Mouse (Mus musculus): ENCODE measurements around the gene Cav3. TPM values are rescaled to one million over a fixed set of nuclear protein-coding genes. Genes with fewer than 3 reads are reported as not detected.

Cav3 gene
- polyA plus RNA-seq (2012; rRNA removed) = 0.50 and 1.4 TPM in 2 replicates

DNA sequence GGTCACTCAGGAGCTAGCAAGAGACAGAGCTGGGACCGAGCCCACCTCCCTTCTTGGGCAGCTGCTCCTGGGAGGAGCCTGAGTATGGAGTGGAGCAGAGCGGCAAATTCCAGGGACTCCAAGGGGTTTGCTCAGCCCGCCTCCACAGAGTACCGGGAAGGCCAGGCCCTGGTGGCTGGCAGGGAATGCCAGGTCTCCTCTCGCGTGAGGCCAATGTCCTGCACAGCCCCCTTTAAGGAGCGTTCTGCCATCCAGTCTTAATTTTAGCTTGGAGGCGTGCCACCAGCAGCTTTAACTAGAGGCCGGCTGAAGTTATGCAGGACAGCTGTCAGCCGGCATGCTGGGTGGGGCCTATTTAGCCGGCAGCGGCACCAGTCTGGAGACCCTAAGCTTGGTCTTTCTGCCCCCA, at the start of gene Cav3:
TSS of gene Cav3 (plus strand) at position 165 of the 409 bp plus-strand sequence.
- no peak for TF ChIP-seq CTCF (conservative IDR thresholded peaks at IDR 0.05; ENCODE audit: insufficient read depth, insufficient read length, low read depth, low read length)
- TF ChIP-seq POLR2A (IDR thresholded peaks at IDR 0.05; ENCODE audit: low read depth, low read length) = no peak
- no peaks in the 10 kb centered on the region for H3K4me1 ChIP-seq (ENCODE audit: control insufficient read depth, insufficient read depth, low read length)
- 0 out of 2 replicates have a peak within 1 kb of the TSS, but pooled peaks have one; percentile 5 for H3K4me3 ChIP-seq (ENCODE audit: insufficient read depth, low read depth, low read length)
- H3K27ac ChIP-seq (ENCODE audit: insufficient read depth, low read depth, low read length) = no peak within 1 kb of the TSS
- 51% methylated on average over 12 of the region's 12 CpGs for WGBS
- H3K36me3 ChIP-seq (ENCODE audit: control insufficient read depth, insufficient read depth, low read length) = no peaks in the 10 kb centered on the region
- DNase-seq = no peak
- no peaks in the 10 kb centered on the region for H3K27me3 ChIP-seq (replicated peaks; ENCODE audit: control insufficient read depth, insufficient read depth, low read length)

DNA sequence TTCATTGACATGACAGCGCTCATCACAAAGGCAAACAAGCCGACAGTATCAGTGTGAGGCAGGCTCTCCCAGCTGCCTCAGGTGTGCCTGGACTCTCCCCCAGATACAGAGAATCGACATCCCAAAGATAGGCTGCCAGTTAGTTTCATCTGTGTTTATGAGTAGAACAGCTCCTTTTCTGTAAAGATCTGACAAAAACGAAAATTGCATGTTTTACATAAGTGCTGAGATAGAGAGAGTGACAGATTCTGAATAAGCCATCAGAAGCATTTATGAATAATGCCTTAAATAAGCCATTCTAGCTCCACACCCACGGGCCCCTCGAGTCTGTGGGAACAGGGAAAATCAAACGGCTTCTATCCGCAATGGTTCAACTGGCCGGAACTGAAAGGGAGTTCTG, 40.0 kb upstream of the Cav3 start:
- no peaks in the 10 kb centered on the region for H3K36me3 ChIP-seq (ENCODE audit: control insufficient read depth, insufficient read depth, low read length)
- no peaks in the 10 kb centered on the region for H3K4me1 ChIP-seq (ENCODE audit: control insufficient read depth, insufficient read depth, low read length)
- no peaks in the 10 kb centered on the region for H3K27me3 ChIP-seq (replicated peaks; ENCODE audit: control insufficient read depth, insufficient read depth, low read length)
- H3K4me3 ChIP-seq (ENCODE audit: insufficient read depth, low read depth, low read length) = no peak overlapping the region
- WGBS = 71% methylated on average over 9 of the region's 9 CpGs
- no peak for TF ChIP-seq POLR2A (IDR thresholded peaks at IDR 0.05; ENCODE audit: low read depth, low read length)
- no peak for TF ChIP-seq CTCF (conservative IDR thresholded peaks at IDR 0.05; ENCODE audit: insufficient read depth, insufficient read length, low read depth, low read length)
- no peak for DNase-seq
- H3K27ac ChIP-seq (ENCODE audit: insufficient read depth, low read depth, low read length) = no peak overlapping the region

DNA sequence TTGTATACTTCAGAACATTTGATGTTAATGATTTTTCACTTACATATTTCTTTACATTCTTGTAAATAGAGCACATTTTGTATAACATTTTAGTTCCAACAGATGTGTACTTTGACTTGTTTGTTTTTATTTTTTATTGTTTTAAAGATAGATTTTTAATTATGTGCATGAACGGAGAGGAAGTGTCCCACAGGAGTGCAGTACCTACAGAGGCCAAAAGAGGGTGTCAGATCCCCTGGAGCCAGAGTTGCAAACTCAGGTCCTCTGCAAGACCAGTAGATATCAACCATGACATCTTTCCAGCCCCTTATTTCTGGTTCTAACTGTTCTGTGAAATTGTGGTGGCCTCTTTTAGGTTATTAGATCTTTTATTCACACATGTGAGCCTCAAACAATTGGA, 38.4 kb upstream of the Cav3 start:
- no peaks in the 10 kb centered on the region for H3K4me1 ChIP-seq (ENCODE audit: control insufficient read depth, insufficient read depth, low read length)
- no peaks in the 10 kb centered on the region for H3K27me3 ChIP-seq (replicated peaks; ENCODE audit: control insufficient read depth, insufficient read depth, low read length)
- WGBS = 100% methylated on average over 1 of the region's 1 CpGs
- no peak for DNase-seq
- no peak overlapping the region for H3K27ac ChIP-seq (ENCODE audit: insufficient read depth, low read depth, low read length)
- H3K36me3 ChIP-seq (ENCODE audit: control insufficient read depth, insufficient read depth, low read length) = no peaks in the 10 kb centered on the region
- TF ChIP-seq POLR2A (IDR thresholded peaks at IDR 0.05; ENCODE audit: low read depth, low read length) (no peak), CTCF (conservative IDR thresholded peaks at IDR 0.05; ENCODE audit: insufficient read depth, insufficient read length, low read depth, low read length) (no peak)
- no peak overlapping the region for H3K4me3 ChIP-seq (ENCODE audit: insufficient read depth, low read depth, low read length)

DNA sequence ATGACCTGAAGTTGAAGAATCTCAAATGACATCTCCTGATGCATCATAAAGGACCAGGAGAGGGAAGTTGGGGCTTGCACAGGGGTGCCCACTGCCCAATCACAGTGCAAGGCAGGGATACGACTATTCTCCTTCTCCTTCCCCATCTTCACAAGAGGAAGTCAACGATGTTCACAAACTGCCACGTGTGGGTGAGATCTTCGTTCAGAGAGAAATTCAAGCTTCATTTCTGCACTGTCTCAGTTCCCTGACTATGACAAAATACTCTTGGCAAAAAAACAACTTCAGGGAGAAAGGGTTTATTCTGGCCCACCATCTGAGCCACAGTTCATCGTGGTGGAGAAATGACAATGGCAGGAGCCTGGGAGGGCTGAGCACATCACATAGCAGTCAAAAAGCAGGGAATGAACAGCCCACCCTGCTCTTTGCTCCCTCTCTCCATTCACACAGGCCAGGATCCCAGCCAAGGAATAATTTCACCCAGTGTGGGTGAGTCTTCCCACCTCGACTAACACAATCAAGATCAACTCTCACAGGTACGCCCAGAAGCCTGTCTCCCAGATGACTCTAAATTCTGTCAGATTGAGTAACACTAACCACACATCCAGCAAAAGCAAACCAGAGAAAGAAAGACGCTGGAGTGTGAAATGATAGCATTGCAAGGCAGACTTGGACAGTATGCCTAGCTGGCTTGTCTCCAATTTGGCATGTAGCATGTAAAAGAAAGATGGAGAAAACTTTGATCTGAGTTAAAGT, 35.4 kb upstream of the Cav3 start:
- H3K4me1 ChIP-seq (ENCODE audit: control insufficient read depth, insufficient read depth, low read length) = no peaks in the 10 kb centered on the region
- DNase-seq = no peak
- H3K4me3 ChIP-seq (ENCODE audit: insufficient read depth, low read depth, low read length) = no peak overlapping the region
- no peaks in the 10 kb centered on the region for H3K36me3 ChIP-seq (ENCODE audit: control insufficient read depth, insufficient read depth, low read length)
- 76% methylated on average over 8 of the region's 8 CpGs for WGBS
- H3K27ac ChIP-seq (ENCODE audit: insufficient read depth, low read depth, low read length) = no peak overlapping the region
- no peaks in the 10 kb centered on the region for H3K27me3 ChIP-seq (replicated peaks; ENCODE audit: control insufficient read depth, insufficient read depth, low read length)
- TF ChIP-seq POLR2A (IDR thresholded peaks at IDR 0.05; ENCODE audit: low read depth, low read length) (no peak), CTCF (conservative IDR thresholded peaks at IDR 0.05; ENCODE audit: insufficient read depth, insufficient read length, low read depth, low read length) (no peak)

DNA sequence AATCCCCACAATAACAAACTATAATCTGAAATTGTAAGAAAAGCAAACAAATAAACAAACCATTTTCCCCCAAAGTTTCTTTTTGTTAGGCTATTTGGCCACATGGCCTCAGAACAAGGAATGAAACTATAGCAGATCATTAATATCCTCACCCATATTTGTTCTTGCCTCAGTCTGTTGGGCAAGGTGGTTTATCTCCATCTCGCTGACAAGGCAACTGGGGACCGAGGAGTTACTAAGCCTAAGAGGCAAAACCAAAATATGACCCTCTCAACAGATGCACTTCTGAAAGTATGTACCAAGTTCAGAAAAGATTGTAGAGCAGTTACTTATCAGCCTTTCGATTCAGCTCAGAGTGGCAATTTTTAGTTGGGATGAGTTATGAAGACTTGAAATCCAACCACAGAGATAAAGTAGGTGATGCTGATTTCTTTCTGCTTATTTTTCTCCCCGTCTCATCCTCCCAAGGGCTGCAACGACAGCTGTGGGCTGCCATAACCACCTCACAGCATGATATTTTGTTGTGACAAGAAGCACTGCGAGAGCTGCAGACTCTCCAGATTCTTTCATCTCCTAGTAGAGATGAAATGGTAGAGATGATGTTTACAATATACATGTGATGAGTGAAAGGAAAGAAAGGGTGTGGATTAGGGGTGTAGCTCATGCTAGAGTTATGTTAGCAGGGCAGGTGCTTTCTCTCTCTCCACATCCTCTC, 33.1 kb upstream of the Cav3 start:
- DNase-seq = no peak
- 73% methylated on average over 6 of the region's 6 CpGs for WGBS
- TF ChIP-seq POLR2A (IDR thresholded peaks at IDR 0.05; ENCODE audit: low read depth, low read length) (no peak), CTCF (conservative IDR thresholded peaks at IDR 0.05; ENCODE audit: insufficient read depth, insufficient read length, low read depth, low read length) (no peak)

DNA sequence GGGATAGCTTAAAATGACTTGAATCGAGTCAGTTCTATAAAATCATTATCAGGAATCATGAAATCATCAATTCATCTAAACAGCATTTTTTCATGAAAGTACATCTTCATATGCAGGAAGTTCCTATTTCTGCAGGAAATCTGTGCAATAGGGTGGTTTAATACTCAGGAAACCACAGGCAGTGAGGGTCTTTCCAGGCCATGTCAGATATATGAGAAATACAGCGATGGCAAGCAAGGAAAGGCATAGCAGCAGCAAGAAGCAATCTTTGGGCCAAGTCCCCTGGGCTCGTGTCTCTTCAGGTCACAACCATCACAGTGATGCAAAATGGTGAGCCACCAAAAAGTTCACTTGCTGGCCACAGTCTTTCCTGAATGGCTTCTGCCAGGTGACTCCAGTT, 13.6 kb upstream of the Cav3 start:
- no peak overlapping the region for H3K4me3 ChIP-seq (ENCODE audit: insufficient read depth, low read depth, low read length)
- no peak for TF ChIP-seq POLR2A (IDR thresholded peaks at IDR 0.05; ENCODE audit: low read depth, low read length)
- no peak for TF ChIP-seq CTCF (conservative IDR thresholded peaks at IDR 0.05; ENCODE audit: insufficient read depth, insufficient read length, low read depth, low read length)
- DNase-seq = no peak
- H3K36me3 ChIP-seq (ENCODE audit: control insufficient read depth, insufficient read depth, low read length) = no peaks in the 10 kb centered on the region
- H3K27me3 ChIP-seq (replicated peaks; ENCODE audit: control insufficient read depth, insufficient read depth, low read length) = no peaks in the 10 kb centered on the region
- WGBS = 80% methylated on average over 3 of the region's 3 CpGs
- no peak overlapping the region for H3K27ac ChIP-seq (ENCODE audit: insufficient read depth, low read depth, low read length)
- no peaks in the 10 kb centered on the region for H3K4me1 ChIP-seq (ENCODE audit: control insufficient read depth, insufficient read depth, low read length)

More for the DNA sequence above, 33.1 kb upstream of the Cav3 start:
- Histone ChIP-seq H3K4me3 (ENCODE audit: insufficient read depth, low read depth, low read length) (no peak overlapping the region), H3K27me3 (replicated peaks; ENCODE audit: control insufficient read depth, insufficient read depth, low read length) (no peaks in the 10 kb centered on the region), H3K4me1 (ENCODE audit: control insufficient read depth, insufficient read depth, low read length) (no peaks in the 10 kb centered on the region), H3K27ac (ENCODE audit: insufficient read depth, low read depth, low read length) (no peak overlapping the region), H3K36me3 (ENCODE audit: control insufficient read depth, insufficient read depth, low read length) (no peaks in the 10 kb centered on the region)

DNA sequence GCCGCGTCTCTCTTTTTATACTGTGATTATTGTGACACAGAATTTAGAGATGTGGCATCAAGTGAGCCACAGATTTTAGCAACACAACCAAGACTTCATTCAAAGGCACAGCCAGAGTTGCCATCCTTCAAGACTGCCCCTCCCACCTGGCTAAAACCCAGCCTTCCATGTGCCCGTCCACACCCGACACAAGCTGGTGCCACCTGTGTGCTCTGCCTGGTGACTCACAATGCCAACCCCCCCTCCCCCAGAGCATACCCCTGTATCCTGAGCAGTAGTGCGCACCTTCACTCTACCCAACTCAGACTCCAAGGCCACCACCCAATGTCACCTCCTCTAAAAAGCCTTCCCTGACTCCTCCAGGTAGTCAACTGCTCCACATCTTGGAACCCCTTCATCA, 2.2 kb downstream of the Cav3 start:
- H3K27ac ChIP-seq (ENCODE audit: insufficient read depth, low read depth, low read length) = no peak overlapping the region
- no peaks in the 10 kb centered on the region for H3K27me3 ChIP-seq (replicated peaks; ENCODE audit: control insufficient read depth, insufficient read depth, low read length)
- H3K4me3 ChIP-seq (ENCODE audit: insufficient read depth, low read depth, low read length) = no peak overlapping the region
- no peak for DNase-seq
- H3K36me3 ChIP-seq (ENCODE audit: control insufficient read depth, insufficient read depth, low read length) = no peaks in the 10 kb centered on the region
- TF ChIP-seq POLR2A (IDR thresholded peaks at IDR 0.05; ENCODE audit: low read depth, low read length) (no peak), CTCF (conservative IDR thresholded peaks at IDR 0.05; ENCODE audit: insufficient read depth, insufficient read length, low read depth, low read length) (no peak)
- H3K4me1 ChIP-seq (ENCODE audit: control insufficient read depth, insufficient read depth, low read length) = no peaks in the 10 kb centered on the region
- WGBS = 94% methylated on average over 5 of the region's 5 CpGs

All from kidney, adult 2 months (tissue).